Mouse (Mus musculus) MN1 (cell line): ENCODE results near the gene Arhgef39.
A peak's percentile ranks its signal among the peaks of the same experiment; 100 is the strongest.

Experiments
- DNase-seq: peaks from one replicate; pipeline ENCODE4 v3.0.0-alpha.2; 2016; ENCODE audit warnings: low spot score

The Arhgef39 gene

GRCm38 (mm10) chr4:43499407-43500333 lies at the start of gene Arhgef39:
Gene Arhgef39 (minus strand): TSS chr4:43499695.
- DNase-seq, result peak; percentile 84

- DNase-seq, result no peak
Observed at GRCm38 (mm10) chr4:43549055-43549454, 49.6 kb upstream of the Arhgef39 start.

- no peak for DNase-seq
Observed at GRCm38 (mm10) chr4:43547160-43547559, 47.7 kb upstream of the Arhgef39 start.

GRCm38 (mm10) chr4:43546375-43547047 lies 47.0 kb upstream of the Arhgef39 start:
- DNase-seq, result no peak

GRCm38 (mm10) chr4:43542044-43542443 lies 42.5 kb upstream of the Arhgef39 start:
- DNase-seq, result no peak

- DNase-seq, result no peak
Observed at GRCm38 (mm10) chr4:43536031-43536430, 36.5 kb upstream of the Arhgef39 start.

GRCm38 (mm10) chr4:43535628-43536027 lies 36.1 kb upstream of the Arhgef39 start:
- DNase-seq, result no peak

GRCm38 (mm10) chr4:43533270-43533669 lies 33.8 kb upstream of the Arhgef39 start:
- no peak for DNase-seq

- DNase-seq, result peak; percentile 73
Observed at GRCm38 (mm10) chr4:43530581-43530980, 31.1 kb upstream of the Arhgef39 start.

- peak; percentile 70 for DNase-seq
Observed at GRCm38 (mm10) chr4:43530081-43530501, 30.6 kb upstream of the Arhgef39 start.

- DNase-seq, result no peak
Observed at GRCm38 (mm10) chr4:43528487-43528886, 29.0 kb upstream of the Arhgef39 start.

GRCm38 (mm10) chr4:43527880-43528279 lies 28.4 kb upstream of the Arhgef39 start:
- no peak for DNase-seq

- DNase-seq, result peak; percentile 89
Observed at GRCm38 (mm10) chr4:43519956-43520355, 20.5 kb upstream of the Arhgef39 start.

- no peak for DNase-seq
Observed at GRCm38 (mm10) chr4:43519551-43519950, 20.1 kb upstream of the Arhgef39 start.

GRCm38 (mm10) chr4:43515764-43516708 lies 16.5 kb upstream of the Arhgef39 start:
- DNase-seq, result no peak

GRCm38 (mm10) chr4:43513791-43514190 lies 14.3 kb upstream of the Arhgef39 start:
- DNase-seq, result no peak

- no peak for DNase-seq
Observed at GRCm38 (mm10) chr4:43513300-43513699, 13.8 kb upstream of the Arhgef39 start.

GRCm38 (mm10) chr4:43512653-43513052 lies 13.2 kb upstream of the Arhgef39 start:
- no peak for DNase-seq

GRCm38 (mm10) chr4:43511675-43512454 lies 12.4 kb upstream of the Arhgef39 start:
- no peak for DNase-seq

- DNase-seq, result no peak
Observed at GRCm38 (mm10) chr4:43509109-43509508, 9.6 kb upstream of the Arhgef39 start.

GRCm38 (mm10) chr4:43508666-43508997 lies 9.1 kb upstream of the Arhgef39 start:
- peak; percentile 40 for DNase-seq
